Mouse (Mus musculus) layer of hippocampus, adult 18-20 months (tissue): ENCODE data around the gene Aloxe3. TPM values are rescaled to one million over a fixed set of nuclear protein-coding genes. Genes with fewer than 3 reads are reported as not detected.

ENCODE experiments used
- DNase-seq, 2 experiments: peaks; one replicate each; pipeline ENCODE4 v3.0.0; 2022; ENCODE audit warnings: low spot score in 2 of 2
- total RNA-seq, 2 experiments: library from RNA; stranded (reverse); gene quantifications; 2 replicates each; pipeline ENCODE4 v1.2.3; 2021

Gene Aloxe3
- total RNA-seq, 2 experiments from 2014 or later, result 8.6 to 9.1 TPM

DNA sequence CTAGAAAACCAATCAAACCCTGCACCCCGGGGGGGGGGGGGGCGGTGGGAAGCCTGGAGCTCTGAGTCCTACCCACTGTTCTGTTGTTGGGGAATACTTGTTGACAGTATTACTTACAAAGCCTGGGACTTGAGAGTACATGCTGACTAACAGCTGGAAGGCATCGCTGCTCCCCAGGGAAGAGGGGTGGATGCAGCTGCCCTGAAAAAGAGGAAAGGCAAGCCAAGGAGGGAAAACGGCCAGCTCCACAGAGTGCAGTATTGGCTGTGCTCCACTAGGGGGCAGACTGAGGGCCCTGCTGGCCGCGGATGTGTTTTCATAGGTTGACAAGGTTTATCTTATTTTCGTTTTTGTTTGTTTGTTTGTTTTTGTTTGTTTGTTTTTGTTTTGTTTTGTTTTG is 45.9 kb downstream of the Aloxe3 start:
- DNase-seq, result peak; percentile 33 to 59

GRCm38 (mm10) chr11:69172606-69173005 is 46.9 kb downstream of the Aloxe3 start:
- DNase-seq, result no peak

DNA sequence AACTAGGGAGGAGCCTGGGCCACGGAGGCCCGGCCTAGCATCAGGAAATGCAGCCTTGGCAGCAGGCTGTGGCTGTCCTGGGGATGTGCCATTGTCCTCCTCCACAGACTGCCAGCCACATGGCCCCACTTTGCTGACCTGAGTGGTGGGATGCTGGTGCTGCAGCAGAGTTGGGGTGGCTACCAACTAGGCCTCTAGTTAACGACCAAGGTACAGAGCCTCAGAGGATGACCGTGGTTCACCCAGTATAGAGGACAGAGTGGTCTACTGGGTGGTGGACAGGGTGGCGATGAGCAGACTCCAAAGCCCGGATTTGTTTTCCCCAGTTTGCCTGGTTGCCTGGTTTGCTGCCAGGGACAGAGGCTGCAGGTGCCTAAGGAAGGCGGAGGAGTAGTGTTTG is 49.0 kb downstream of the Aloxe3 start:
- no peak for DNase-seq

- DNase-seq, result no peak
These were observed 52.8 kb downstream of the Aloxe3 start for GRCm38 (mm10) chr11:69178525-69178924.

DNA sequence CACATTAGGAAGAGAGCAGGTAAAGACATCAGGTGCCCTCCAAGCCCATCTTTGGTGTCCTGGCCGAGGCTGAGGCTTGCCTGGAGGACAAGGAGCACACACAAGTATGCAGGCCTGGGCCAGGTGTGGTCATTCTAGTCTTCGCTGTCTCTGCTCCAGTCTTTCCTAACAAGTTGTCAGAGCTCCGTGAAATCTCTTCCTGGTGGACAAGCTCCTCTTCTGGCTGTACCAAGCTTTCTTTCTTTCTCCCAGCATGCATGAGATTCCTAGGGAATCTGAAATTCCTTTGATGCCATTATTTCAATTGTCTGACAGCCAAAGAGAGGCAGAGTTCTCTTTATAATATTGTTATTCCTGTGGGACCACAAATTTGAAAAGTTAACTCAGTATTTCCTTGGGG is 53.8 kb downstream of the Aloxe3 start:
- DNase-seq, result no peak

GRCm38 (mm10) chr11:69180120-69180519 is 54.4 kb downstream of the Aloxe3 start:
- DNase-seq, result no peak

DNA sequence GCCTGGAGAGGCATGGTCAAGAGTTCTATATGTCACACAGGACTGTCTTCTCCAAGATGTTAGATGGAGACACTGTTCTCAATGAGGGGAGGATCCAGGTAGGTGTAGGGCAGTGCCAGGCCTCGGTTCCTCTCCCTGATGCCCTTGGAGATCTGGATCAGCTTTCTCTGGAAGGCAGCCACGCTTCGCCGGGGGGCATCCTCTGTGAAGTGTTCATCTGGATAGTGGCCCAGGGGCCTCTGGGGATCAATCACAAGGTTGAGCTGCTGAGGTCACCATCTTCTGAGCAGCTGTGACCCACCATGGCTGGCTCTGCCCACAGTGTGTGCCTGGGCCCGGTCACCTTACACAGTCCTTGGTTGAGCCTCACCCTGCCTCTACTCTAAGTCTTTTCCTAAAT is 59.3 kb downstream of the Aloxe3 start:
- DNase-seq, result no peak

- no peak for DNase-seq
These were observed 60.2 kb downstream of the Aloxe3 start for GRCm38 (mm10) chr11:69185936-69186335.

DNA sequence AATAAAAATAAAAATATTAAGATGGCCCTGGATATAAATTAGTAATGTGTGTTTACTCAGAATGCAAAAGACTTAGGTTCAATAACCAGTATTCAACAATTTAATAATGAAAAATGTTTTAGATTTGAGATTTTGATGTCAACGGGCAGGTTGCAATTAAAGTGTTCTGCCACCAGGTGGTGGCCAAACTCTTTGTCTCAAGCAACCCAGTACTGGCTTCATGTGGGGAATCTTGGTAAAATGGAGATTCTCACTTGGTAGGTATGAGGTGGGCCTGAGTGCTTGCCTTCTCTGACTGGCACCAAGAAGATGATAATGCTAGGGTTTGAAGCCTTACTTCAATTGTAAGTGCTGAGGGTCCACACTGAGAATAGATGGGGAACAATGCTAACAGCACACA is 67.1 kb downstream of the Aloxe3 start:
- DNase-seq, result no peak

DNA sequence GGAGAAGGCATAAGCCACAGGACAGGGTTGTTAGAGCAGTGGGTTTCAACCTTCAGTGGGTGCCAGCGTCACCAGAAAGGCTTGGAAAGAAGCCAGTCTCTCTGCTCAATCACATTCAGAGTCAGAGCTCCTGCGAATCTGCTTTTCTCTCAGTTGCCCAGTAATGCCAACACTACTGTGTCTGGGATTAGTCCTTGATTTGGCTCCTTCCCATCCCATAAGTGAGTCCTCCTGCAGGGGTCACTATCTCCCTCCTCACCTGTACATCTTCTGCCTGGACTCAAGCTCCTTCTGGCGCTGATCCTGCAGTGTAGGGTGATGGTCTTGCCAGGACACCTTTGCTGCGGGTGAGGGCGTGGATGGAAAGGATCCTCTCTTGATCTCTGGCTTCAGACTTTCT is 71.1 kb downstream of the Aloxe3 start:
- DNase-seq, result no peak

GRCm38 (mm10) chr11:69197194-69197593 is 71.5 kb downstream of the Aloxe3 start:
- DNase-seq, result no peak

DNA sequence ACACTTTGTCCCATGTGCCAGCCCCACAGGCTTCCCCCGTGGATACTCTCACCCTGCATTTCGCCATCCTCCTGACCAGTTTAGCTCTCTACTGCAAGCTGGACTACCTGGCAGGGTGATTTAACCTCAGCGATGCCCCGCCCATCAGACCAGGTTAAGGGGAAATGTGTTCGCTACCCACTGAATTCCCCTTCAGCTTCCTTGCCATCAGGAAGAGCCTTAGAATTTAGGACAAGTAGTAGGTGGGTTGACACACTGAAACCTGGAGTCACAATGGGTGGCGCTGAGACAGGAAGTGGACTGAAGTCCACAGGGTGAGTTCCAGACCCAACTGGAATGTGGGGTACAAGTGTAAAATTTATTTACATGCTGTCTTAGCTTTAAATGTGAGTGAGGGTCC is 72.0 kb downstream of the Aloxe3 start, which contains the start of gene Alox8:
Gene Alox8, minus strand, starts transcription at position 101 of the 400 bp plus-strand sequence.
- DNase-seq, result no peak

Other genes with a start within 250 kb of the Aloxe3 start
- gene Rnf222, start 237.3 kb upstream of the Aloxe3 start, total RNA-seq, result not detected
- 100 to 1,000 TPM; 802 to 835 TPM for gene Rpl26, start 224.3 kb upstream of the Aloxe3 start, total RNA-seq
- not detected for gene Odf4, start 198.8 kb upstream of the Aloxe3 start, total RNA-seq
- gene Arhgef15, start 168.4 kb upstream of the Aloxe3 start, total RNA-seq, result 1 to 10 TPM; 9.3 to 9.6 TPM
- gene Slc25a35, start 157.8 kb upstream of the Aloxe3 start, total RNA-seq, result 1 to 10 TPM; 4.2 to 5.3 TPM
- 10 to 100 TPM; 16.9 to 19.4 TPM for gene Rangrf, start 150.7 kb upstream of the Aloxe3 start, total RNA-seq
- gene Pfas, start 117.4 kb upstream of the Aloxe3 start, total RNA-seq, result 10 to 100 TPM; 22.1 to 23.4 TPM
- gene Ctc1, start 110.0 kb upstream of the Aloxe3 start, total RNA-seq, result 10 to 100 TPM; 34.3 to 39.2 TPM
- not detected for gene Aurkb, start 80.2 kb upstream of the Aloxe3 start, total RNA-seq
- 10 to 100 TPM; 32.9 to 36.4 TPM for gene Borcs6, start 66.2 kb upstream of the Aloxe3 start, total RNA-seq
- 10 to 100 TPM; 15.2 to 21.0 TPM for gene Tmem107, start 55.1 kb upstream of the Aloxe3 start, total RNA-seq
- 1,000 to 10,000 TPM in 1 of 2 experiments, 100 to 1,000 TPM in 1; 995 to 1,010 TPM for gene Vamp2, start 37.4 kb upstream of the Aloxe3 start, total RNA-seq
- gene Per1, start 30.7 kb upstream of the Aloxe3 start, total RNA-seq, result 100 to 1,000 TPM in 1 of 2 experiments, 10 to 100 TPM in 1; 92.9 to 115 TPM
- 1 to 10 TPM; 1.1 to 1.6 TPM for gene Hes7, start 5.5 kb upstream of the Aloxe3 start, total RNA-seq
- 1 to 10 TPM; 1.3 to 1.6 TPM for gene 9130213A22Rik, start 3.3 kb upstream of the Aloxe3 start, total RNA-seq
- 10 to 100 TPM; 10.7 to 18.4 TPM for gene Alox12b, start 31.1 kb downstream of the Aloxe3 start, total RNA-seq
- gene Alox8, start 71.9 kb downstream of the Aloxe3 start, total RNA-seq, result 10 to 100 TPM in 1 of 2 experiments, 1 to 10 TPM in 1; 8.6 to 10.1 TPM
- 1 to 10 TPM; 1.5 to 1.6 TPM for gene Gucy2e, start 111.1 kb downstream of the Aloxe3 start, total RNA-seq
- gene Cntrob, start 197.9 kb downstream of the Aloxe3 start, total RNA-seq, result 10 to 100 TPM; 13.5 to 14.1 TPM
- gene Trappc1, start 198.1 kb downstream of the Aloxe3 start, total RNA-seq, result 10 to 100 TPM; 51.4 to 59.8 TPM
- 10 to 100 TPM; 21.0 to 25.8 TPM for gene Kcnab3, start 200.4 kb downstream of the Aloxe3 start, total RNA-seq
- gene Rnf227, start 214.6 kb downstream of the Aloxe3 start, total RNA-seq, result 100 to 1,000 TPM; 124 to 132 TPM
- gene Chd3, start 243.5 kb downstream of the Aloxe3 start, total RNA-seq, result 100 to 1,000 TPM; 531 to 556 TPM